Mouse (Mus musculus): ENCODE measurements around the gene Gimap4. TPM values are rescaled to one million over a fixed set of nuclear protein-coding genes. Genes with fewer than 3 reads are reported as not detected.

Gene Gimap4
- total and polyA plus RNA-seq, 3 experiments: not detected

- DNase-seq (ENCODE audit: low spot score): no peak
- Histone ChIP-seq H3K36me3 (replicated peaks) (no peaks in the 10 kb centered on the region), H3K9me3 (replicated peaks) (no peaks in the 10 kb centered on the region), H3K27me3 (ENCODE audit: insufficient read depth, low read length) (peaks cover 7% of the 10 kb centered on the region), H3K4me3 (ENCODE audit: low read depth, low read length) (no peak overlapping the region), H3K4me1 (ENCODE audit: insufficient read depth, low read depth, low read length) (no peaks in the 10 kb centered on the region)
- ATAC-seq (ENCODE audit: extremely low read depth, insufficient number of reproducible peaks, low FRiP score, poor library complexity, severe bottlenecking): no peak
- TF ChIP-seq GATA1 (IDR thresholded peaks at IDR 0.05; ENCODE audit: borderline replicate concordance, low read length): no peak
- no peak for TF ChIP-seq POLR2AphosphoS5 (IDR thresholded peaks at IDR 0.05; ENCODE audit: insufficient replicate concordance, low read depth, low read length)
- no peak for TF ChIP-seq GATA2 (IDR thresholded peaks at IDR 0.05; ENCODE audit: borderline replicate concordance, low read depth, low read length)
- TF ChIP-seq CTCF (IDR thresholded peaks at IDR 0.05; ENCODE audit: low read depth, low read length): no peak
- TF ChIP-seq TAL1 (conservative IDR thresholded peaks at IDR 0.05; ENCODE audit: low read depth, low read length): no peak
Observed at GRCm38 (mm10) chr6:48650041-48650440, 34.3 kb upstream of the Gimap4 start.

DNA sequence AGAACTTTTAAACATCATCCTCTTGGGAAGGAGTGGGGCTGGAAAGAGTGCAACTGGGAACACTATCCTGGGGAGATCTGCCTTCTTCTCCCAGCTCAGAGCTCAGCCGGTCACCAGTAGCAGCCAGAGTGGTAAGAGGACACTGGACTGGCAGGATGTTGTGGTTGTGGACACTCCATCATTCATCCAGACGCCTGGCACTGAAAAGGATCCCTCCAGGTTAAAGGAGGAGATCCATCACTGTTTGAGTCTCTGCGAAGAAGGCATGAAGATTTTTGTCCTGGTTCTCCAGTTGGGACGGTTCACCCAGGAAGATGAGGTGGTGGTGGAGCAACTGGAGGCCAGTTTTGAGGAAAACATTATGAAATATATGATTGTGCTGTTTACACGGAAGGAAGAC lies 25.6 kb upstream of the Gimap4 start:
- ATAC-seq (ENCODE audit: extremely low read depth, insufficient number of reproducible peaks, low FRiP score, poor library complexity, severe bottlenecking): no peak
- Histone ChIP-seq H3K9me3 (replicated peaks) (no peaks in the 10 kb centered on the region), H3K27me3 (ENCODE audit: insufficient read depth, low read length) (peaks cover 9% of the 10 kb centered on the region), H3K4me3 (ENCODE audit: low read depth, low read length) (no peak overlapping the region), H3K4me1 (ENCODE audit: insufficient read depth, low read depth, low read length) (no peaks in the 10 kb centered on the region), H3K36me3 (replicated peaks) (no peaks in the 10 kb centered on the region)
- no peak for DNase-seq (ENCODE audit: low spot score)
- no peak for TF ChIP-seq POLR2AphosphoS5 (IDR thresholded peaks at IDR 0.05; ENCODE audit: insufficient replicate concordance, low read depth, low read length)
- TF ChIP-seq GATA1 (IDR thresholded peaks at IDR 0.05; ENCODE audit: borderline replicate concordance, low read length): no peak
- no peak for TF ChIP-seq TAL1 (conservative IDR thresholded peaks at IDR 0.05; ENCODE audit: low read depth, low read length)
- no peak for TF ChIP-seq CTCF (IDR thresholded peaks at IDR 0.05; ENCODE audit: low read depth, low read length)
- no peak for TF ChIP-seq GATA2 (IDR thresholded peaks at IDR 0.05; ENCODE audit: borderline replicate concordance, low read depth, low read length)

DNA sequence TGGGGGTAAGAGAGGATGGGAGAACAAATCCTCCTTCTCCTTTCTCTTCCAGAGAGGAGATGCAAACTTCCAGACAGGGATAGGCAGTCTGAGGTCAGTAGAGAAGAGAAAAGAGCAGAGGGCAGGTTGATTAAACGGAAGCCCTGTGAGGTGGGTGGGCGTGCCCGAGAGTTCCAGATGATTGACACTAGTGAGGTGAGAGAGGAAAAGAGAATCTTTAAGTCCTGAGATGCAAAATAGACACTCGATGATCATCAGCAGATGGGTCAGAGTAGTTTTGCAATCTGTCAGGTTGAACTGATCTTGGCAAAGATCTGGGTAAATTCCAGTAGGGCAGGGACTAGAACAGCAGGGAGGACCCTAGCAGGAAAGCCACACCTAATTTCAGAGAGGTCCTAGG lies 19.6 kb upstream of the Gimap4 start:
- ATAC-seq (ENCODE audit: extremely low read depth, insufficient number of reproducible peaks, low FRiP score, poor library complexity, severe bottlenecking) (no peak), DNase-seq (ENCODE audit: low spot score) (no peak)
- TF ChIP-seq CTCF (IDR thresholded peaks at IDR 0.05; ENCODE audit: low read depth, low read length) (no peak), POLR2AphosphoS5 (IDR thresholded peaks at IDR 0.05; ENCODE audit: insufficient replicate concordance, low read depth, low read length) (no peak), GATA2 (IDR thresholded peaks at IDR 0.05; ENCODE audit: borderline replicate concordance, low read depth, low read length) (no peak), TAL1 (conservative IDR thresholded peaks at IDR 0.05; ENCODE audit: low read depth, low read length) (no peak), GATA1 (IDR thresholded peaks at IDR 0.05; ENCODE audit: borderline replicate concordance, low read length) (no peak)
- Histone ChIP-seq H3K4me3 (ENCODE audit: low read depth, low read length) (no peak overlapping the region), H3K9me3 (replicated peaks) (no peaks in the 10 kb centered on the region), H3K4me1 (ENCODE audit: insufficient read depth, low read depth, low read length) (no peaks in the 10 kb centered on the region), H3K27me3 (ENCODE audit: insufficient read depth, low read length) (peaks cover 16% of the 10 kb centered on the region), H3K36me3 (replicated peaks) (no peaks in the 10 kb centered on the region)

DNA sequence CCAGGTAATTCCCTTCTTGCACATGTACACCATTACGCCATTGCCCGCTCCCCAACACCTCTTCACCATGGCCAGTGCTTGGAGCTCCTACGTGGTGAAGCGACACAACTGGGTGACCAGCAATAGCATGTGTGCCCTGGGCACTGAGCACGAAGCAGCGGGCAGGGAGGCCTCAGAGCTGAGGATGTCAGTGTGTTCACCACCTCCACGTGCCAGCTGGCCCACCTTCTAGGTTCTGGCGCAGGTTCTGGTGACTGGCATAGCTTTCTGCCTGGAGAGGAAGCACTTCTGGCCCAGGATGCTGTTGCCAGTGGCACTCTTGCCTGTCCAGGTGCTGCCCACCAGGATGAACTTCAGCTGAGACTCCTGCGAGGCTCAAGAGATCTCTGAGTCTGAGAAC lies 18.9 kb upstream of the Gimap4 start:
- DNase-seq (ENCODE audit: low spot score): no peak
- no peaks in the 10 kb centered on the region for H3K36me3 ChIP-seq (replicated peaks)
- H3K4me1 ChIP-seq (ENCODE audit: insufficient read depth, low read depth, low read length): no peaks in the 10 kb centered on the region
- peaks cover 16% of the 10 kb centered on the region for H3K27me3 ChIP-seq (ENCODE audit: insufficient read depth, low read length)
- no peak for TF ChIP-seq POLR2AphosphoS5 (IDR thresholded peaks at IDR 0.05; ENCODE audit: insufficient replicate concordance, low read depth, low read length)
- no peak for TF ChIP-seq TAL1 (conservative IDR thresholded peaks at IDR 0.05; ENCODE audit: low read depth, low read length)
- no peak for TF ChIP-seq CTCF (IDR thresholded peaks at IDR 0.05; ENCODE audit: low read depth, low read length)
- no peak for TF ChIP-seq GATA1 (IDR thresholded peaks at IDR 0.05; ENCODE audit: borderline replicate concordance, low read length)
- TF ChIP-seq GATA2 (IDR thresholded peaks at IDR 0.05; ENCODE audit: borderline replicate concordance, low read depth, low read length): no peak
- no peak for ATAC-seq (ENCODE audit: extremely low read depth, insufficient number of reproducible peaks, low FRiP score, poor library complexity, severe bottlenecking)
- H3K4me3 ChIP-seq (ENCODE audit: low read depth, low read length): no peak overlapping the region
- H3K9me3 ChIP-seq (replicated peaks): no peaks in the 10 kb centered on the region

DNA sequence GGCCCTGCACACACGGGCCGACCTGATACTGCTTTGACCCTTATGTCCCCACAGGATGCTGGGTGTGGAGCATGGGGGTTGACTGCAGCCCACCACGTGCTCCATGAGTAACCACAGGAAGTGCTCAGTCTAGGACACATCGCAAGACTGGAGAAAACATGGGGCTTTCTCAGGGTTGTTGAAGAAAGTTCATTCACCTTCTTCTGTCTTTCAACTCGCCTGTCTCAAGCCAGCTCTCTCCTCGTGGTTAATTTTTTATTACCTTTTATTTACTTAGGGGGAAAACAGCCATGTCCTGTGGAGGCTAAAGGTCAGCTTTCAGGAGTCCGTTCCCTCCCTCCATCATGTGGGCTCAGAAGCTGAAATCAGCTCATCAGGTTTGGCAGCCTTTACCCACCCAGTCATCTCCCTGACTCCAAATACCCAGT lies 18.2 kb upstream of the Gimap4 start:
- no peaks in the 10 kb centered on the region for H3K9me3 ChIP-seq (replicated peaks)
- peaks cover 16% of the 10 kb centered on the region for H3K27me3 ChIP-seq (ENCODE audit: insufficient read depth, low read length)
- H3K4me3 ChIP-seq (ENCODE audit: low read depth, low read length): no peak overlapping the region
- no peak for ATAC-seq (ENCODE audit: extremely low read depth, insufficient number of reproducible peaks, low FRiP score, poor library complexity, severe bottlenecking)
- H3K4me1 ChIP-seq (ENCODE audit: insufficient read depth, low read depth, low read length): no peaks in the 10 kb centered on the region
- TF ChIP-seq GATA1 (IDR thresholded peaks at IDR 0.05; ENCODE audit: borderline replicate concordance, low read length): no peak
- TF ChIP-seq GATA2 (IDR thresholded peaks at IDR 0.05; ENCODE audit: borderline replicate concordance, low read depth, low read length): no peak
- TF ChIP-seq POLR2AphosphoS5 (IDR thresholded peaks at IDR 0.05; ENCODE audit: insufficient replicate concordance, low read depth, low read length): no peak
- TF ChIP-seq CTCF (IDR thresholded peaks at IDR 0.05; ENCODE audit: low read depth, low read length): no peak
- DNase-seq (ENCODE audit: low spot score): no peak
- no peaks in the 10 kb centered on the region for H3K36me3 ChIP-seq (replicated peaks)

DNA sequence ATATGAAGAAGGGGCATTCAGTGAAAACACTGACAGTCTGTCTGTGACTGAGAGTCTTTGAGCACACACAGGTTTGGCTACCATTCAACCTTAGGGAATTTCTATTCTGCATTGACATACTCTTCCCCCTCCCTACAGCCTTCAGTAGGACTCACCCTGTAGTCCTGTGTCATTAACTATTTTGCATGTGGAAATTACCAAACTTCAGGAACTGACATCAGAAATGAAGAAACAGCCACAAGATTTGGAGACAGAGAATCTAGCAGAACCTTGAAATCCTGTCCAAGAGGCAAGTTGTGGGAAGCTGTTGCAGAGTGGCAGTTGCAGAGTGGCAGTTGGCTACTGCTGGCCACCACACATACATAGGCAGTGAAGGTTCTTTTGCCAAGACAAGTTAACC lies 16.3 kb upstream of the Gimap4 start:
- TF ChIP-seq GATA2 (IDR thresholded peaks at IDR 0.05; ENCODE audit: borderline replicate concordance, low read depth, low read length) (no peak), GATA1 (IDR thresholded peaks at IDR 0.05; ENCODE audit: borderline replicate concordance, low read length) (no peak), CTCF (IDR thresholded peaks at IDR 0.05; ENCODE audit: low read depth, low read length) (no peak), TAL1 (conservative IDR thresholded peaks at IDR 0.05; ENCODE audit: low read depth, low read length) (no peak), POLR2AphosphoS5 (IDR thresholded peaks at IDR 0.05; ENCODE audit: insufficient replicate concordance, low read depth, low read length) (no peak)
- H3K4me3 ChIP-seq (ENCODE audit: low read depth, low read length): no peak overlapping the region
- peaks cover 16% of the 10 kb centered on the region for H3K27me3 ChIP-seq (ENCODE audit: insufficient read depth, low read length)
- no peaks in the 10 kb centered on the region for H3K4me1 ChIP-seq (ENCODE audit: insufficient read depth, low read depth, low read length)
- DNase-seq (ENCODE audit: low spot score): no peak
- no peaks in the 10 kb centered on the region for H3K36me3 ChIP-seq (replicated peaks)
- no peak for ATAC-seq (ENCODE audit: extremely low read depth, insufficient number of reproducible peaks, low FRiP score, poor library complexity, severe bottlenecking)
- no peaks in the 10 kb centered on the region for H3K9me3 ChIP-seq (replicated peaks)
